Mouse (Mus musculus): Measurements from ENCODE around the gene Mical3. TPM values are rescaled to one million over a fixed set of nuclear protein-coding genes. Genes with fewer than 3 reads are reported as not detected.
A peak's percentile ranks its signal among the peaks of the same experiment; 100 is the strongest.

The Mical3 gene
- total and polyA plus RNA-seq, 2 experiments from 2014 or later: 17.5 to 78.7 TPM

GRCm38 (mm10) chr6:121159616-121160015, 28.8 kb upstream of the Mical3 start:
- WGBS: 94% methylated on average over 5 of the region's 5 CpGs
- no peak overlapping the region for H3K4me2 ChIP-seq (ENCODE audit: low read depth)

GRCm38 (mm10) chr6:121156030-121156429, 25.2 kb upstream of the Mical3 start:
- DNase-seq (no peak), ATAC-seq (no peak)
- Histone ChIP-seq H3K9ac (no peak overlapping the region), H3K27me3 (ENCODE audit: insufficient read depth, low read length) (no peaks in the 10 kb centered on the region), H3K9me3 (ENCODE audit: low read length) (no peaks in the 10 kb centered on the region), H3K4me2 (ENCODE audit: low read depth) (no peak overlapping the region), H3K36me3 (ENCODE audit: insufficient read depth) (no peaks in the 10 kb centered on the region), H3K4me3 (ENCODE audit: low read depth, low read length) (no peak overlapping the region), H3K27ac (ENCODE audit: low read depth, low read length) (no peak overlapping the region; the same call in 1 of the 2 replicates), H3K4me1 (ENCODE audit: insufficient read depth) (no peaks in the 10 kb centered on the region)
- no peak for TF ChIP-seq CTCF (IDR thresholded peaks at IDR 0.05; ENCODE audit: low read depth)
- WGBS: 80% methylated on average over 2 of the region's 2 CpGs

More at GRCm38 (mm10) chr6:121159616-121160015, 28.8 kb upstream of the Mical3 start:
- no peaks in the 10 kb centered on the region for H3K4me1 ChIP-seq (ENCODE audit: insufficient read depth)
- ATAC-seq (no peak), DNase-seq (no peak)
- H3K27me3 ChIP-seq (ENCODE audit: insufficient read depth, low read length): no peaks in the 10 kb centered on the region
- no peak overlapping the region for H3K4me3 ChIP-seq (ENCODE audit: low read depth, low read length)
- no peaks in the 10 kb centered on the region for H3K9me3 ChIP-seq (ENCODE audit: low read length)
- H3K36me3 ChIP-seq (ENCODE audit: insufficient read depth): no peaks in the 10 kb centered on the region
- H3K27ac ChIP-seq (ENCODE audit: low read depth, low read length): no peak overlapping the region
- no peak for TF ChIP-seq CTCF (IDR thresholded peaks at IDR 0.05; ENCODE audit: low read depth)
- no peak overlapping the region for H3K9ac ChIP-seq

- H3K4me1 ChIP-seq (ENCODE audit: insufficient read depth): no peaks in the 10 kb centered on the region
- no peak overlapping the region for H3K4me2 ChIP-seq (ENCODE audit: low read depth)
- H3K9ac ChIP-seq: no peak overlapping the region
- no peaks in the 10 kb centered on the region for H3K9me3 ChIP-seq (ENCODE audit: low read length)
- no peak overlapping the region for H3K4me3 ChIP-seq (ENCODE audit: low read depth, low read length)
- TF ChIP-seq CTCF (IDR thresholded peaks at IDR 0.05; ENCODE audit: low read depth): no peak
- DNase-seq (peak; percentile 78), ATAC-seq (peak; percentile 81)
- peak overlapping the region; percentile 68 for H3K27ac ChIP-seq (ENCODE audit: low read depth, low read length)
- H3K36me3 ChIP-seq (ENCODE audit: insufficient read depth): no peaks in the 10 kb centered on the region
- WGBS: 68% methylated on average over 16 of the region's 16 CpGs
- H3K27me3 ChIP-seq (ENCODE audit: insufficient read depth, low read length): no peaks in the 10 kb centered on the region
Measured at GRCm38 (mm10) chr6:121154451-121155300, 23.9 kb upstream of the Mical3 start.

GRCm38 (mm10) chr6:121153177-121153576, 22.4 kb upstream of the Mical3 start:
- DNase-seq: no peak

GRCm38 (mm10) chr6:121151732-121152131, 20.9 kb upstream of the Mical3 start:
- no peaks in the 10 kb centered on the region for H3K9me3 ChIP-seq (ENCODE audit: low read length)
- no peaks in the 10 kb centered on the region for H3K4me1 ChIP-seq (ENCODE audit: insufficient read depth)
- H3K9ac ChIP-seq: no peak overlapping the region
- no peak overlapping the region for H3K27ac ChIP-seq (ENCODE audit: low read depth, low read length)
- no peak for ATAC-seq
- no peak overlapping the region for H3K4me3 ChIP-seq (ENCODE audit: low read depth, low read length)
- H3K4me2 ChIP-seq (ENCODE audit: low read depth): no peak overlapping the region
- TF ChIP-seq CTCF (IDR thresholded peaks at IDR 0.05; ENCODE audit: low read depth): no peak
- no peak for DNase-seq
- H3K36me3 ChIP-seq (ENCODE audit: insufficient read depth): no peaks in the 10 kb centered on the region
- 55% methylated on average over 6 of the region's 6 CpGs for WGBS
- H3K27me3 ChIP-seq (ENCODE audit: insufficient read depth, low read length): no peaks in the 10 kb centered on the region

More at GRCm38 (mm10) chr6:121153177-121153576, 22.4 kb upstream of the Mical3 start:
- no peaks in the 10 kb centered on the region for H3K9me3 ChIP-seq (ENCODE audit: low read length)
- H3K36me3 ChIP-seq (ENCODE audit: insufficient read depth): no peaks in the 10 kb centered on the region
- H3K4me2 ChIP-seq (ENCODE audit: low read depth): no peak overlapping the region
- H3K9ac ChIP-seq: no peak overlapping the region
- 84% methylated on average over 8 of the region's 8 CpGs for WGBS
- H3K27ac ChIP-seq (ENCODE audit: low read depth, low read length): no peak overlapping the region
- H3K27me3 ChIP-seq (ENCODE audit: insufficient read depth, low read length): no peaks in the 10 kb centered on the region
- H3K4me3 ChIP-seq (ENCODE audit: low read depth, low read length): no peak overlapping the region
- no peak for TF ChIP-seq CTCF (IDR thresholded peaks at IDR 0.05; ENCODE audit: low read depth)
- no peak for ATAC-seq
- no peaks in the 10 kb centered on the region for H3K4me1 ChIP-seq (ENCODE audit: insufficient read depth)

GRCm38 (mm10) chr6:121150126-121150525, 19.3 kb upstream of the Mical3 start:
- Histone ChIP-seq H3K4me2 (ENCODE audit: low read depth) (no peak overlapping the region), H3K9me3 (ENCODE audit: low read length) (no peaks in the 10 kb centered on the region), H3K27ac (ENCODE audit: low read depth, low read length) (no peak overlapping the region), H3K9ac (no peak overlapping the region), H3K36me3 (ENCODE audit: insufficient read depth) (no peaks in the 10 kb centered on the region), H3K27me3 (ENCODE audit: insufficient read depth, low read length) (no peaks in the 10 kb centered on the region), H3K4me3 (ENCODE audit: low read depth, low read length) (no peak overlapping the region), H3K4me1 (ENCODE audit: insufficient read depth) (no peaks in the 10 kb centered on the region)
- TF ChIP-seq CTCF (IDR thresholded peaks at IDR 0.05; ENCODE audit: low read depth): 0 out of 2 replicates have a peak, but pooled peaks have one; percentile 4
- DNase-seq (no peak), ATAC-seq (no peak)
- WGBS: 94% methylated on average over 8 of the region's 8 CpGs

- H3K9ac ChIP-seq: no peak overlapping the region
- H3K4me1 ChIP-seq (ENCODE audit: insufficient read depth): no peaks in the 10 kb centered on the region
- DNase-seq: no peak
- no peak for ATAC-seq
- no peaks in the 10 kb centered on the region for H3K36me3 ChIP-seq (ENCODE audit: insufficient read depth)
- no peaks in the 10 kb centered on the region for H3K9me3 ChIP-seq (ENCODE audit: low read length)
- no peak overlapping the region for H3K4me2 ChIP-seq (ENCODE audit: low read depth)
- no peak for TF ChIP-seq CTCF (IDR thresholded peaks at IDR 0.05; ENCODE audit: low read depth)
- WGBS: 90% methylated on average over 3 of the region's 3 CpGs
- H3K4me3 ChIP-seq (ENCODE audit: low read depth, low read length): no peak overlapping the region
- H3K27me3 ChIP-seq (ENCODE audit: insufficient read depth, low read length): no peaks in the 10 kb centered on the region
- H3K27ac ChIP-seq (ENCODE audit: low read depth, low read length): no peak overlapping the region
Measured at GRCm38 (mm10) chr6:121149420-121149819, 18.6 kb upstream of the Mical3 start.

Measured in forebrain, postnatal 0 days (tissue).